20 mouse cellular contexts compared by ENCODE assay signal in genomic region chr10:79609276-79609675, GRCm38 (mm10). TPM values are rescaled to one million over a fixed set of nuclear protein-coding genes. Genes with fewer than 3 reads are reported as not detected.
"Had no signal": no experiment of that assay in that cellular context is flagged by ENCODE, and none has a peak within 500 bp of the region (broad histone marks: within the 10 kb centered on the region; RNA-seq: fewer than 3 reads in every experiment).

No protein-coding gene starts in this region.

- H3K4me3 ChIP-seq: lung, embryonic 15.5 days; megakaryocyte, embryonic 14.5 days; midbrain, embryonic 12.5 days; midbrain, embryonic 15.5 days; neural tube, embryonic 12.5 days; stomach, embryonic 15.5 days had no signal

- H3K27ac ChIP-seq: lung, embryonic 15.5 days; macrophage; midbrain, embryonic 12.5 days; midbrain, embryonic 15.5 days; neural tube, embryonic 12.5 days; stomach, embryonic 15.5 days; stomach, postnatal 0 days had no signal

- DNase-seq: liver, postnatal 0 days; lung, adult 2 months; lung, postnatal 14 days; lung, postnatal 36 days; right cerebral cortex, postnatal 14 days; thymus, adult 2 months; thymus, postnatal 25 days; thymus, postnatal 4 days had no signal

RNA-seq across cellular contexts. Expression of gene C2cd4c, which starts 4.5 kb away (rescaled TPM):
- total RNA-seq: megakaryocyte progenitor cell, adult 5-6 weeks; monocyte, adult 5-6 weeks; neutrophil, adult 5-6 weeks had no signal

RNA-seq across cellular contexts. Expression of gene Theg, which starts 22.1 kb away (rescaled TPM):
- total RNA-seq: megakaryocyte progenitor cell, adult 5-6 weeks; midbrain, postnatal 0 days; monocyte, adult 5-6 weeks; neutrophil, adult 5-6 weeks had no signal

RNA-seq across cellular contexts. Expression of gene Shc2, which starts 28.4 kb away (rescaled TPM):
- total RNA-seq: megakaryocyte progenitor cell, adult 5-6 weeks; monocyte, adult 5-6 weeks; neutrophil, adult 5-6 weeks had no signal

RNA-seq across cellular contexts. Expression of gene Odf3l2, which starts 36.3 kb away (rescaled TPM):
- total RNA-seq: megakaryocyte progenitor cell, adult 5-6 weeks; midbrain, postnatal 0 days; monocyte, adult 5-6 weeks; neutrophil, adult 5-6 weeks had no signal
